Mouse (Mus musculus) olfactory bulb, adult 2 months (tissue): ENCODE results near the gene Entpd7. TPM values are rescaled to one million over a fixed set of nuclear protein-coding genes. Genes with fewer than 3 reads are reported as not detected.

Experiments
- H3K27ac ChIP-seq: fragments of 200-500 bp; 2 replicates; pipeline ENCODE4 v1.5.1; 2012; ENCODE audit warnings: low read depth, low read length; ENCODE audit not compliant: insufficient read depth
- H3K4me1 ChIP-seq: fragments of 200-500 bp; 2 replicates; pipeline ENCODE4 v1.6.1; 2012; ENCODE audit warnings: low read length; ENCODE audit not compliant: control insufficient read depth, insufficient read depth
- H3K4me3 ChIP-seq: fragments of 200-500 bp; 2 replicates; pipeline ENCODE4 v1.5.1; 2012; ENCODE audit warnings: mild to moderate bottlenecking, low read depth, low read length, moderate library complexity; ENCODE audit not compliant: insufficient read depth
- CTCF ChIP-seq: fragments of 200-500 bp; IDR thresholded peaks from 2 replicates; pipeline ENCODE4 v1.5.1; 2012; ENCODE audit warnings: low read depth, mild to moderate bottlenecking, low read length, moderate library complexity; ENCODE audit not compliant: insufficient read depth
- POLR2A ChIP-seq: fragments of 200-500 bp; IDR thresholded peaks from 2 replicates; pipeline ENCODE4 v1.6.1; 2012; ENCODE audit warnings: mild to moderate bottlenecking, low read depth, low read length, moderate library complexity; ENCODE audit not compliant: insufficient read depth
- WGBS: fragments of 180-500 bp; shearing (Covaris S2); methylation state at CpG from one replicate; pipeline ENCODE4 v1.1.7; 2018; 5-methylcytosine and 5-hydroxymethylcytosine counted together
- polyA plus RNA-seq: library from polyadenylated mRNA; stranded (reverse); fragments of >200 nt; gene quantifications from 2 replicates; pipeline ENCODE4 v1.2.4, GENCODE M21; 2012; ENCODE audit warnings: low replicate concordance; ENCODE audit not compliant: missing spikeins, insufficient read depth, insufficient read length

Gene Entpd7
- polyA plus RNA-seq, 1 experiment: not detected

DNA sequence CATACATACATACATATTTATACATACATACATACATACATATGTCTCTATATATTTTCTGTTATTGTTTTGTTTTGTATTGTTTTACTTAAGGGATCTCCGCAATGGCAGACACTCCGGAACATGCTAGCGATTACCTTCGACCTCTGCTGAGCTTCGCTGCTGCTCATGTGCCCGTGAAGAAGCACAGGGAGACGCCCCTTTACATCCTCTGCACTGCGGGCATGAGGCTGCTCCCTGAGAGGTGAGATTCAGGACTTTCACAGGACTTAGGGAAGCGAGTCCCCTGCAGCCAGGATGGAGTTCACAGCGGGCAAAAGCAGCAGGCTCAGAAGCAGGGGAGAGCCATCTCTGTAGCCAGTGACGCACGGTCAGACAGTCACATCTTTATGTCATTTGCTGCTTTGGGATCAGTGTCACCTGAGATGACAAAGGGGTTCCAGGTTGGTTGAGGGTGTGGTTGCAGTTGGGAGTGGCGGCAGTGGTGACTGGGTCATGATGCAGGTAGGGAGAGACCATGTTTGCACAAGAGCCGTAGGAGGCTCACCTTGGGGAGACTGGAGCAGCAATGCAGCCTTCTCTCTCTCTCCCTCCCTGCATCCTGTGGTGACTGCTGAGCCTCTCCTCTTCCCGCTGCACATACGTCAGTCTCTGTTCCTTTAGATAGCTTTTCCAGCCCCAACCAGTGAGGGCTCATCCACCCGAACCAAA, 15.5 kb downstream of the Entpd7 start:
- TF ChIP-seq CTCF (no peak), POLR2A (no peak)
- WGBS: 93% methylated on average over 17 of the region's 17 CpGs

GRCm38 (mm10) chr19:43708206-43708605, 18.7 kb downstream of the Entpd7 start:
- Histone ChIP-seq H3K4me3 (no peak overlapping the region), H3K4me1 (no peaks in the 10 kb centered on the region), H3K27ac (no peak overlapping the region)
- WGBS: 91% methylated on average over 7 of the region's 7 CpGs
- TF ChIP-seq CTCF: no peak
- TF ChIP-seq POLR2A: no peak

More for the DNA sequence above, 15.5 kb downstream of the Entpd7 start:
- Histone ChIP-seq H3K4me3 (no peak overlapping the region), H3K4me1 (no peaks in the 10 kb centered on the region), H3K27ac (no peak overlapping the region)

GRCm38 (mm10) chr19:43709317-43709716, 19.8 kb downstream of the Entpd7 start:
- Histone ChIP-seq H3K27ac (no peak overlapping the region), H3K4me1 (no peaks in the 10 kb centered on the region), H3K4me3 (no peak overlapping the region)
- TF ChIP-seq POLR2A (no peak), CTCF (no peak)
- WGBS: 68% methylated on average over 8 of the region's 8 CpGs

DNA sequence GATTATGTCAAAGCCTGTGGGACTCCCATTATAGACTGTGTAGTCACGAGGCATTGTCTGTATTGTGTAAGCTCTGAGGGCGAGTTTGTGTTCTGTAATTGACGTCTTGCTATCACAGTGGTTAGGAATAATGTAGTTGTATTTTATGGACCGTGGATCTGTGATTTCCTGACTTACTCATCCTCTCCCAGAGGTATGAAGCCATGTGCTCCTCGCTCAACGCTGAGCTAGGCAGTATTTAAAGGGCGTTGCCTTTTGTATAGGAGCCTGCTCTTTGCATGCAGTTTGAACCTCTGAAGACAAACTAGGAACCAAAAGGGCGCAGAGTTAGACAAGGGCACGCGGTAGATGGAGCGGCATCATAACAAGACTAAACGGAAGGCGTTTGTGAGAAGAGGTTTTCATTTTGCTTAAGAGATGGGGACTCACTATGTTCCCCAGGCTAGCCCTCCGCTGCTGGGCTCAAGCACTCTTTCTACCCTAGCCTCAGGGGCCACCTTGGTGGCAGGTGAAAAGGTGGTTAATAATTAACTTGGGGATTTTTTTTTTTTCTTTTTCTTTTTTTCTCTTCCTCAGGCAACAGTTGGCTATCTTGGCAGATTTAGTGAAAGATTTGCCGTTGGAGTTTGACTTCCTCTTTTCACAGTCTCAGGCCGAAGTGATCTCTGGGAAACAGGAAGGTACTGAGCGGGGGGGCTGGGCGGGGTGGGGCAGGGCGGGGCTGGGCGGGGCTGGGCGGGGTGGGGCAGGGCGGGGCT, 21.9 kb downstream of the Entpd7 start:
- TF ChIP-seq CTCF (no peak), POLR2A (no peak)
- WGBS: 68% methylated on average over 22 of the region's 22 CpGs
- H3K4me1 ChIP-seq: no peaks in the 10 kb centered on the region
- H3K27ac ChIP-seq: no peak overlapping the region
- no peak overlapping the region for H3K4me3 ChIP-seq

- Histone ChIP-seq H3K27ac (no peak overlapping the region), H3K4me3 (no peak overlapping the region), H3K4me1 (no peaks in the 10 kb centered on the region)
- no peak for TF ChIP-seq POLR2A
- no peak for TF ChIP-seq CTCF
- WGBS: 85% methylated on average over 5 of the region's 5 CpGs
Observed at GRCm38 (mm10) chr19:43711971-43712370, 22.5 kb downstream of the Entpd7 start.

DNA sequence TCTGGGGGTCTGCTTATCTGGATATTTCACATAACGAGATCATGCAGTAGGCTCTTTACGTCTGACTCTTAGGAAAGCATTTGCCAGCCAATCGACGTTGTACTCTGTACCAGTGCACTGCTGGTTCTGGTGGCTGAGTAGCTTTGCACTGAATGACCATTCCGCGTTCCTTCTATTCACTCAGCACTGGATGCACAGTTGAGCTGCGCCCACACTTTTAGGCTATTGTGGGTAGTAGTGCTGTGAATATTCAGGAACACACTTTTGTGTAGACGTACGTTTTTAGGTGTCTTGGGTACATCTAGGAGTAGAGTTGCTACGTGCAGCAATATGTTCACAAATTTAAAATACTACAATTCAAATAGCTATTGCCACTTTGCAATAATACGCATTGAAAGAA, 30.6 kb downstream of the Entpd7 start:
- no peak for TF ChIP-seq CTCF
- no peak for TF ChIP-seq POLR2A
- Histone ChIP-seq H3K27ac (no peak overlapping the region), H3K4me3 (no peak overlapping the region), H3K4me1 (no peaks in the 10 kb centered on the region)
- WGBS: 95% methylated on average over 11 of the region's 11 CpGs

GRCm38 (mm10) chr19:43722891-43723290, 33.4 kb downstream of the Entpd7 start:
- WGBS: 80% methylated on average over 8 of the region's 8 CpGs
- H3K27ac ChIP-seq: no peak overlapping the region
- no peaks in the 10 kb centered on the region for H3K4me1 ChIP-seq
- TF ChIP-seq CTCF (no peak), POLR2A (no peak)
- H3K4me3 ChIP-seq: no peak overlapping the region

DNA sequence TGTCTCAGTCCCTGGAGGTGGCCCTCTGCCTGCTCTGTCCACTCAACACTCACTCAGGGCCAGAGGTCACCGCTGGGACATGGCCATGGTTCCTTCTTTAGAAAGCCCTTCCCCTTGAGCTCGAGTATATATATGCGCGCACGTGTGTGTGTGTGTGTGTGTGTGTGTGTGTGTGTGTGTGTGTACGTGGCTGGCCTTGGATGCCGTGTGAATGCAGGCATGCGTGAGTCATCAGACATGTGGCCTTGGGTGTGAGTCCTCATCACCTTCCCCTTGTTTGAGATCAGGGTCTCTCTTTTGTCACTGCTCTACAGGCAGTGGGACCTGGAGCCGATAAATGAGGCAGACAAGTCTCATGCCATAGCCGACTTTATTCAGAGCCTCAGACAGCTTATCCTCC, 34.0 kb downstream of the Entpd7 start:
- WGBS: 83% methylated on average over 10 of the region's 10 CpGs
- H3K4me1 ChIP-seq: no peaks in the 10 kb centered on the region
- no peak overlapping the region for H3K4me3 ChIP-seq
- TF ChIP-seq CTCF: no peak
- H3K27ac ChIP-seq: no peak overlapping the region

DNA sequence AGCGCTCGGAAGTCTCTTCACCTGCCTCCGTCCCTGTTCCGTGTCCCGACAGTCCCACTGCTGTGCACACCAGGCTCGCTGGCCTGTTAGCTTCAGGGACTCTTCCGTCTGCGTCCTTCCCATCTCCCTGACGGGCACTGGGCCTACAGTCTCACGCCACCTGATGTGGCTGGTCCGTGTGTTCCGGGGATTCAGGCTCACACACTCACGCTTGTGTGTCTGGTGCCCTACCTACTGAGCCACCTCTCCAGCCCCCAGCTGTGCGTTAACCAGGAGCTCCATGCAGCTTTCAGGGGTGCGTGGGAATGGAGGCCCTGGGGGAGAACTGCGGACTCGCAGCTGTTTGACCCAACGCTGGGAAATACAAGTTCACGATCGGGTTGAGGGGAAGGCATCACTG, 34.7 kb downstream of the Entpd7 start:
- 96% methylated on average over 20 of the region's 20 CpGs for WGBS
- Histone ChIP-seq H3K4me3 (no peak overlapping the region), H3K27ac (no peak overlapping the region), H3K4me1 (no peaks in the 10 kb centered on the region)
- TF ChIP-seq CTCF: no peak
- TF ChIP-seq POLR2A: no peak
